Mouse (Mus musculus) bone marrow, adult 2 months (tissue): ENCODE results near the gene Mrpl28. TPM values are rescaled to one million over a fixed set of nuclear protein-coding genes. Genes with fewer than 3 reads are reported as not detected.

Experiments
- H3K27ac ChIP-seq: fragments of 200-500 bp; 2 replicates; pipeline ENCODE4 v1.5.1; 2012; ENCODE audit warnings: low read depth, mild to moderate bottlenecking, control low read depth, inconsistent platforms, low read length; ENCODE audit not compliant: control insufficient read depth, poor library complexity, insufficient read depth
- H3K4me1 ChIP-seq: fragments of 200-500 bp; 2 replicates; pipeline ENCODE4 v1.6.1; 2011; ENCODE audit warnings: low read length; ENCODE audit not compliant: control insufficient read depth, insufficient read depth
- H3K4me3 ChIP-seq: fragments of 200-500 bp; replicated peaks from 2 replicates; pipeline ENCODE3; 2011; ENCODE audit warnings: mild to moderate bottlenecking, low read depth, low read length, control low read depth; ENCODE audit not compliant: control insufficient read depth
- CTCF ChIP-seq: fragments of 200-500 bp; IDR thresholded peaks from 2 replicates; pipeline ENCODE4 v1.5.1; 2011; ENCODE audit warnings: low read length, control low read depth; ENCODE audit not compliant: control insufficient read depth, insufficient read depth
- POLR2A ChIP-seq: fragments of 200-500 bp; IDR thresholded peaks from 2 replicates; pipeline ENCODE4 v1.6.1; 2011; ENCODE audit warnings: low read depth, mild to moderate bottlenecking, control low read depth, low read length, borderline replicate concordance; ENCODE audit not compliant: control insufficient read depth
- WGBS: fragments of 180-500 bp; shearing (Covaris S2); methylation state at CpG from one replicate; pipeline ENCODE4 v1.1.7; 2018; 5-methylcytosine and 5-hydroxymethylcytosine counted together
- polyA plus RNA-seq: library from polyadenylated mRNA; stranded (reverse); fragments of >200 nt; gene quantifications from 2 replicates; pipeline ENCODE4 v1.2.4, GENCODE M21; 2011; ENCODE audit warnings: low replicate concordance; ENCODE audit not compliant: missing spikeins, insufficient read depth, insufficient read length

Mrpl28 gene
- polyA plus RNA-seq, 1 experiment, result 60.2 TPM

DNA sequence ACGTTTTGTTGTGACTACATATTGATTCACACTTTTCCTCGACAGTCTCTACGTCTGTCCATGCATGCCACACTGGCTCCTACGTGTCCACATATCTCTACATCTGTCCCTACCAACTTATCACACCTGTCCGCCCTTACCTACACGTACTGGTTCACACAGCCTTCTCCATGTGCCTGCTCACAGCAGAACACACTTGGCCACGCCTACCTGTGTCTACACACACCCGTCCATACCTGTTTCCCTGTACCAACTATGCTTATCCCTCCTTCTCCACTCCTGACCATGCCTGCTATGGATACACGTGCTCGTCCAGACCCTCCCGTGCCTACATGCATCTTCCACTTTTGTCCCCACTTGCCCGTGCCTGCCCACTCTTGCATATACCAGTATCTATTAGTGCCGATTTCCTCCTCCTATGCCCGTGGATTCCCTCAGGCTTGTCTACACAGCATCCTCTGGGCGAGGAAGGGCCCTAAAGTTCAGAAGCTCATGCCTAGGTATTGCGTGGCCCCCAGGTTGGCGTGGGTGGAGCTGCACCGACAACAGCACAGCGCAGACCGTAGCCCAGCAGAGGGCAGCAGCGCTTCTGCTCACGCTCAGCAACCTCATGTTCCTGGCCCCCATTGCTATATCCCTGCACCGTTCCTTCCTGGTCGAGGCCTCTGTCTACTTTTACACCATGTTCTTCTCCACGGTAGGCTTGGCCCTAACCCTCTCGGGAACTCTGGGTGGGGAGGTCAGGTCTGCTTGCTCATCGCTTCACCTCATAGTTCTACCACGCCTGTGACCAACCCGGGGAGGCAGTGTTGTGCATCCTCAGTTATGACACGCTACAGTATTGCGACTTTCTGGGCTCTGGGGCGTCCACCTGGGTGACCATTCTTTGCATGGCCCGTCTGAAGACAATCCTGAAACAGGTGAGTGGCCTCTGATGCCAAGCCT lies 3.3 kb upstream of the Mrpl28 start:
- Histone ChIP-seq H3K4me3 (no peak overlapping the region), H3K4me1 (peaks cover 1% of the 10 kb centered on the region; the same call in 1 of the 2 replicates), H3K27ac (no peak overlapping the region)
- 35% methylated on average over 33 of the region's 33 CpGs for WGBS
- TF ChIP-seq POLR2A (no peak), CTCF (peak; percentile 95)

- WGBS, result 69% methylated on average over 5 of the region's 5 CpGs
- TF ChIP-seq CTCF, result no peak
- no peak for TF ChIP-seq POLR2A
These were observed 714 bp upstream of the Mrpl28 start for GRCm38 (mm10) chr17:26122431-26123140.

GRCm38 (mm10) chr17:26124560-26124959 lies 1.3 kb downstream of the Mrpl28 start:
- WGBS, result 72% methylated on average over 7 of the region's 7 CpGs
- Histone ChIP-seq H3K4me1 (peaks cover 1% of the 10 kb centered on the region; the same call in 1 of the 2 replicates), H3K27ac (no peak overlapping the region), H3K4me3 (peak overlapping the region; percentile 98)
- no peak for TF ChIP-seq POLR2A
- TF ChIP-seq CTCF, result no peak

More at GRCm38 (mm10) chr17:26122431-26123140, 714 bp upstream of the Mrpl28 start:
- Histone ChIP-seq H3K27ac (no peak overlapping the region), H3K4me1 (peaks cover 1% of the 10 kb centered on the region; the same call in 1 of the 2 replicates), H3K4me3 (no peak overlapping the region)

GRCm38 (mm10) chr17:26125226-26125625 lies 1.9 kb downstream of the Mrpl28 start:
- H3K4me1 ChIP-seq, result peaks cover 1% of the 10 kb centered on the region; the same call in 1 of the 2 replicates
- H3K4me3 ChIP-seq, result no peak overlapping the region
- TF ChIP-seq CTCF, result no peak
- 89% methylated on average over 10 of the region's 10 CpGs for WGBS
- H3K27ac ChIP-seq, result no peak overlapping the region

DNA sequence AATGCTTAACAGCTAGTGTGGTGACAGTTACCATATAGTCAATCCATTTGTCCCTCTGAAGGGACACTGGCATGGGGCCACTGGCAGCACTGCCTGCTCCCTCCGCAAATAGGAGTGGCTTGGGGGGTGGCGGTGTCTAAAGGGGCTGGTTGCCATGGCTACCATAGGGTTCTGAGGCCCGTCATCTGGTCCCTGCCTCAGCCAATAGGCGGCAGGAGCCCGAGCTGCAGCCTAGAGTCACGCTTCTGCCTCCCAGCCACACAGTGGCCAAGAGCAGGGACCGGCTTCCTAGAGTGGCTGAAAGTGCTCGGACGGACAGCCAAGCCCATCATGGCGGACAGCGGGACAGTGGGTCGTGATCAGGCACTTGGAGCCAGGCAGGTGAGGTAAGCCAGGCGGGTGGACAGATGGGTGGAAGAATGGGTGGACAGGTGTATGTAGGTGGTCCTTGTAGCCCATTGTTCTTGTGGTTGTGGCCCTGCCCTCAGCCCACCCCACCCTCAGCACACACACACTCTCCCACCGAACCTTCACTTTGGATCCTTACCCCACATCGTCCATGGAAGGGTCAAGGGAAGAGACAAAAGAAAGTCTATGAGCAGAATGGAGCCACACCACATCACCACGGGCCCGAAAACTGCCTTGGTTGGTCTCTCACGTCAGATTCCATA lies 7.9 kb downstream of the Mrpl28 start:
- no peak overlapping the region for H3K4me3 ChIP-seq
- 91% methylated on average over 18 of the region's 18 CpGs for WGBS
- no peak for TF ChIP-seq POLR2A
- no peak for TF ChIP-seq CTCF
- no peak overlapping the region for H3K27ac ChIP-seq
- no peaks in the 10 kb centered on the region for H3K4me1 ChIP-seq

DNA sequence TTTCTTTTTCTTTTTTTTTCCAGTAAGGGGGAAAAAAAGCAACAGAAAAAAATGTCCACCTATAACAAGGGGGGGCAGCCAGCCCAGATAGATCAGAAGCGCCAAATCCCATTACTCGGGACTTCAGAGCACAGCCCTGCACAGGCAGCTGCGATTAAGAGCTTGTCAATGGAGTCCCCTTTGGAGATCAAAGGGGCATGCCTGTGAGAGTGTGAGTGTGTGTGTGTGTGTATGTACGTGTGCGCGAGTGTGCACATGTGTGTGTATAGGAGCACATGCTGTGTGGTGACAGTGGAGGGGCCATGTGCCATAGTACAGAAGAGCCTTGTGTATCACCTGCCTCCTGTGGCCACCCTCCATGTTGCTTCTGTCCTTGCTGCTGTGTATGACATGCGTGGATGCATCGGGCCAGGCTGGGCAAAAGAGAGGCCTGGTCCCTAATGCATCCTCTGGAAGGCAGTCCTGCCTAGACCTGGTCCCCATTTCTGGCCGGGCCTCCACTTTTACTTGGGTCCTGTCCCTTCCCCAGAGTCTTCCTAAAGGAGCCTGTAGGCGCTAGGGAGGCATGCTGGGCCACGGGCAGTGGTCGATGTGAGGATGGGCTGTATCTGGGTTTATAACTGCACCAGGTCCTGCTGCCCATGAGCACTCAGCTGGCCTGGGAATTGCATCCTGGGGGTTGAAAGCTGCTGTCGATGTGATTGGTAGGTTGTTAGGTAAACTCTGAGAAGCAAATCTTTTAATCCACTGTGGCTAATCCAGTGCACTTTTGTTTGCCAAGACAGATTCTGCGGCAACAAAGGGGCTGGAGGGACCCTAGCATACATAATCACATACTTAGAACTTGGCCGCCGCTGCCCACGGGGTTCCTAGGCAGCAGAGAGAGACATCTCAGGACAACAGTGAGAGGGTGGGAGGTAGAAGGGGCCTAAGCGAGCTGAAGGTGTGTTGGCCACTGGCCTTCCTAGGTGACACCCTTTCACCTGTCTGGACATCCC lies 8.9 kb downstream of the Mrpl28 start:
- TF ChIP-seq CTCF, result no peak
- TF ChIP-seq POLR2A, result no peak
- Histone ChIP-seq H3K27ac (no peak overlapping the region), H3K4me3 (no peak overlapping the region), H3K4me1 (no peaks in the 10 kb centered on the region)
- WGBS, result 89% methylated on average over 18 of the region's 18 CpGs

- TF ChIP-seq POLR2A (no peak), CTCF (no peak)
- H3K27ac ChIP-seq, result no peak overlapping the region
- WGBS, result 67% methylated on average over 11 of the region's 11 CpGs
- H3K4me3 ChIP-seq, result no peak overlapping the region
- peaks cover 3% of the 10 kb centered on the region; the same call in 1 of the 2 replicates for H3K4me1 ChIP-seq
These were observed 13.9 kb downstream of the Mrpl28 start for GRCm38 (mm10) chr17:26137106-26137750.
